Mouse (Mus musculus) ES-E14 (cell line): Measurements from ENCODE around the gene Gm13272. TPM values are rescaled to one million over a fixed set of nuclear protein-coding genes. Genes with fewer than 3 reads are reported as not detected.
"Not testable (repeated sequence)": the region's sequence is repeated elsewhere in the genome, so short reads cannot be mapped to it uniquely, and the experiment has no call there.

Source experiments
- DNase-seq: peaks from one replicate; pipeline ENCODE4 v3.0.0-alpha.2; 2013; ENCODE audit warnings: low read depth, low spot score
- H3K27ac ChIP-seq: 2 replicates; pipeline ENCODE4 v1.5.1; 2012; ENCODE audit warnings: low read depth, mild to moderate bottlenecking, low read length, moderate library complexity, mixed read lengths; ENCODE audit not compliant: poor library complexity, insufficient read depth, severe bottlenecking
- H3K36me3 ChIP-seq: 2 replicates; pipeline ENCODE4 v1.6.1; 2012; ENCODE audit warnings: mild to moderate bottlenecking, low read length, moderate library complexity, mixed read lengths; ENCODE audit not compliant: control insufficient read depth, poor library complexity, insufficient read depth, severe bottlenecking
- H3K4me1 ChIP-seq, 2 experiments: fragments of 150-350 bp in 1 of 2; sonication (generic) in 1 of 2; 2 replicates each; pipeline ENCODE4 v1.6.1; 2012; ENCODE audit warnings: low read length in 2 of 2, mild to moderate bottlenecking in 1 of 2, mixed read lengths in 1 of 2; ENCODE audit not compliant: control insufficient read depth in 2 of 2, insufficient read depth in 2 of 2, poor library complexity in 1 of 2
- H3K4me3 ChIP-seq, 2 experiments: fragments of 150-350 bp in 1 of 2; sonication (generic) in 1 of 2; 2 replicates each; pipeline ENCODE4 v1.5.1; 2012; ENCODE audit warnings: low read length in 2 of 2, low read depth in 1 of 2, mild to moderate bottlenecking in 1 of 2, mixed read lengths in 1 of 2; ENCODE audit not compliant: insufficient read depth in 1 of 2, poor library complexity in 1 of 2, severe bottlenecking in 1 of 2
- H3K9ac ChIP-seq: 2 replicates; pipeline ENCODE4 v1.6.1; 2012; ENCODE audit warnings: low read depth, mild to moderate bottlenecking, low read length, mixed read lengths; ENCODE audit not compliant: poor library complexity, insufficient read depth, severe bottlenecking
- H3K9me3 ChIP-seq: fragments of 150-350 bp; sonication (generic); 2 replicates; pipeline ENCODE4 v1.6.1; 2012; ENCODE audit warnings: low read depth, mild to moderate bottlenecking, low read length; ENCODE audit not compliant: control insufficient read depth, insufficient read depth
- CHD2 ChIP-seq: IDR thresholded peaks from 2 replicates; pipeline ENCODE4 v1.6.1; 2014; ENCODE audit warnings: mild to moderate bottlenecking, low read depth, low read length, inconsistent platforms
- HCFC1 ChIP-seq: IDR thresholded peaks from 2 replicates; pipeline ENCODE4 v1.6.1; 2012; ENCODE audit warnings: low read length, inconsistent platforms, borderline replicate concordance; ENCODE audit not compliant: insufficient read depth
- MAFK ChIP-seq: IDR thresholded peaks from 2 replicates; pipeline ENCODE4 v1.6.1; 2014; ENCODE audit warnings: mild to moderate bottlenecking, low read depth, low read length, inconsistent platforms; ENCODE audit not compliant: insufficient read depth
- ZC3H11A ChIP-seq: IDR thresholded peaks from 2 replicates; pipeline ENCODE4 v1.6.1; 2012; ENCODE audit warnings: low read depth, mild to moderate bottlenecking, inconsistent platforms, low read length, borderline replicate concordance
- ZNF384 ChIP-seq: IDR thresholded peaks from 2 replicates; pipeline ENCODE4 v1.6.1; 2012; ENCODE audit warnings: low read depth, low read length, inconsistent platforms
- in situ Hi-C, 2 experiments: fragments of 600-800 bp; cut with MboI; formaldehyde crosslinking; loops; one replicate each; pipeline ENCODE4 v1.15.1; 2025; ENCODE audit warnings: low sequenced_read_pairs in 2 of 2, inconsistent platforms in 1 of 2; ENCODE audit not compliant: unreplicated experiment in 2 of 2
- total RNA-seq: library from RNA; depleted of rRNA; stranded (reverse); fragments of 300-350 nt; gene quantifications from 2 replicates; pipeline ENCODE4 v1.2.3, GENCODE M21; 2012

Gm13272 gene
- total RNA-seq, 1 experiment, result not detected

GRCm38 (mm10) chr4:88805231-88805630 lies 25.6 kb downstream of the Gm13272 start, which contains the start of gene Gm13288:
Gene Gm13288, plus strand, starts transcription at chr4:88805531.
- H3K9me3 ChIP-seq, H3K9ac ChIP-seq, in situ Hi-C loops, H3K27ac ChIP-seq, H3K4me3 ChIP-seq, H3K36me3 ChIP-seq, DNase-seq, H3K4me1 ChIP-seq: not testable (repeated sequence)

GRCm38 (mm10) chr4:88805761-88806160 lies 26.1 kb downstream of the Gm13272 start:
- H3K4me1 ChIP-seq, H3K9me3 ChIP-seq, H3K27ac ChIP-seq, H3K9ac ChIP-seq, in situ Hi-C loops, DNase-seq, H3K4me3 ChIP-seq, H3K36me3 ChIP-seq: not testable (repeated sequence)

- no peaks in the 10 kb centered on the region for H3K9me3 ChIP-seq
- no peak within 1 kb of the TSS for H3K9ac ChIP-seq
- no peak within 1 kb of the TSS for H3K4me3 ChIP-seq
- no peak for DNase-seq
- in situ Hi-C loops, result no loop called here
- H3K27ac ChIP-seq, result no peak within 1 kb of the TSS
- TF ChIP-seq ZC3H11A (no peak), MAFK (no peak), HCFC1 (no peak), CHD2 (no peak), ZNF384 (no peak)
- H3K36me3 ChIP-seq, result no peaks in the 10 kb centered on the region
- no peaks in the 10 kb centered on the region for H3K4me1 ChIP-seq
Measured at GRCm38 (mm10) chr4:88815928-88816327, 36.3 kb downstream of the Gm13272 start, which contains the start of gene Ifna7. Gene Ifna7, plus strand, starts transcription at chr4:88816228.

GRCm38 (mm10) chr4:88819659-88820058 lies 40.0 kb downstream of the Gm13272 start, which contains the start of gene Ifna11:
Gene Ifna11, plus strand, starts transcription at chr4:88819959.
- Histone ChIP-seq H3K4me1 (no peaks in the 10 kb centered on the region), H3K36me3 (no peaks in the 10 kb centered on the region), H3K9me3 (no peaks in the 10 kb centered on the region), H3K27ac (no peak within 1 kb of the TSS), H3K4me3 (no peak within 1 kb of the TSS), H3K9ac (no peak within 1 kb of the TSS)
- in situ Hi-C loops, result no loop called here
- no peak for DNase-seq
- TF ChIP-seq MAFK, result no peak
- no peak for TF ChIP-seq ZNF384
- TF ChIP-seq CHD2, result no peak

- Histone ChIP-seq H3K4me3 (no peak overlapping the region), H3K4me1 (no peaks in the 10 kb centered on the region), H3K36me3 (no peaks in the 10 kb centered on the region), H3K27ac (no peak overlapping the region), H3K9me3 (no peaks in the 10 kb centered on the region), H3K9ac (no peak overlapping the region)
- DNase-seq, result no peak
- TF ChIP-seq CHD2, result no peak
- no peak for TF ChIP-seq ZNF384
- TF ChIP-seq HCFC1, result no peak
- TF ChIP-seq MAFK, result no peak
- no peak for TF ChIP-seq ZC3H11A
- in situ Hi-C loops, result no loop called here
Measured at GRCm38 (mm10) chr4:88822995-88823394, 43.3 kb downstream of the Gm13272 start.

GRCm38 (mm10) chr4:88827116-88827515 lies 47.5 kb downstream of the Gm13272 start, which contains the start of gene Ifna6:
Gene Ifna6, plus strand, starts transcription at chr4:88827416.
- H3K36me3 ChIP-seq, H3K27ac ChIP-seq, DNase-seq, H3K4me3 ChIP-seq, H3K9ac ChIP-seq, in situ Hi-C loops, H3K9me3 ChIP-seq, H3K4me1 ChIP-seq: not testable (repeated sequence)
